Mouse (Mus musculus) megakaryocyte, embryonic 14.5 days (primary cell): ENCODE measurements around the gene Gm6169.

Experiments
- FLI1 ChIP-seq: IDR thresholded peaks from 2 replicates; pipeline ENCODE4 v1.6.1; 2012; ENCODE audit warnings: low read length, inconsistent platforms, mixed read lengths
- GATA1 ChIP-seq: IDR thresholded peaks from 3 replicates; pipeline ENCODE4 v1.6.1; 2012; ENCODE audit warnings: mixed read lengths, low read length, inconsistent platforms, borderline replicate concordance

DNA sequence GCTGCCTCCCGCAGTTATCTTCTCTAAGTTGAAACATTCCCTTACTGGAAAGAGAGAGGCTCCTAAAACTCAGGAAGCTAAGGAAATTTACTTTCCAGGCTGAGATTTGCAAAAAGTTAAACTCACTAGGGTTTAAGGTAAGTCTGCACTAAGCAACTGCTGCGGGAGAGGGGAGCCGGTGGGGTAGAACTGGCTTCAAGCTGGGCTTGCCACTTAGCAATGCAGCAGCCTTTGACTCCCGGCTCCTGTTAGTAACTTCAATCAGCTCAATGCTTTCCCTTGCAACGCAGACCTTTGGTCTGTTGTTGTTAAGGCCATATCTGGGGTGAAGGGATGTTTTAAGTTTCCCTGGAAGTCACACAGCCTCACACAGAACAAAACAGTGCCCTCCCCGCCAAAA lies 31.3 kb downstream of the Gm6169 start:
- no peak for TF ChIP-seq GATA1
- TF ChIP-seq FLI1 = no peak
